Mouse (Mus musculus) neural tube, embryonic 14.5 days (tissue): ENCODE results near the gene Ric8a. TPM values are rescaled to one million over a fixed set of nuclear protein-coding genes. Genes with fewer than 3 reads are reported as not detected.
A peak's percentile ranks its signal among the peaks of the same experiment; 100 is the strongest.

ENCODE experiments used
- ATAC-seq: fragments of 200-750 bp; cut with Nextera tagmentation; 2 replicates; pipeline ENCODE4 v1.8.0; 2017; ENCODE audit warnings: low read depth, mild to moderate bottlenecking, moderate TSS enrichment, moderate library complexity
- H3K27ac ChIP-seq: fragments of 300-500 bp; sonication (generic); 2 replicates; pipeline ENCODE4 v1.5.1; 2014; ENCODE audit warnings: low read depth, mild to moderate bottlenecking, control low read depth, low read length, moderate library complexity, mixed read lengths
- H3K27me3 ChIP-seq: fragments of 300-500 bp; sonication (generic); 2 replicates; pipeline ENCODE4 v1.6.1; 2014; ENCODE audit warnings: low read length; ENCODE audit not compliant: control insufficient read depth, insufficient read depth
- H3K36me3 ChIP-seq: fragments of 300-500 bp; sonication (generic); 2 replicates; pipeline ENCODE4 v1.6.1; 2014; ENCODE audit warnings: low read length, mixed read lengths; ENCODE audit not compliant: control insufficient read depth, insufficient read depth
- H3K4me1 ChIP-seq: fragments of 300-500 bp; sonication (generic); 2 replicates; pipeline ENCODE4 v1.6.1; 2014; ENCODE audit warnings: low read length; ENCODE audit not compliant: control insufficient read depth, insufficient read depth
- H3K4me2 ChIP-seq: fragments of 300-500 bp; sonication (generic); 2 replicates; pipeline ENCODE4 v1.6.1; 2014; ENCODE audit warnings: mild to moderate bottlenecking, low read depth, low read length, control low read depth
- H3K4me3 ChIP-seq: fragments of 300-500 bp; sonication (generic); 2 replicates; pipeline ENCODE4 v1.5.1; 2014; ENCODE audit warnings: low read depth, low read length, control low read depth, mixed read lengths
- H3K9ac ChIP-seq: fragments of 300-500 bp; sonication (generic); replicated peaks from 2 replicates; pipeline ENCODE4 v1.6.1; 2014; ENCODE audit warnings: low read depth, mild to moderate bottlenecking, control low read depth, low read length, mixed read lengths
- H3K9me3 ChIP-seq: fragments of 300-500 bp; sonication (generic); 2 replicates; pipeline ENCODE4 v1.6.1; 2016; ENCODE audit warnings: low read length; ENCODE audit not compliant: control insufficient read depth
- WGBS: fragments of 180-500 bp; shearing (Covaris S2); extraction: QIAGEN DNeasy Blood & Tissue Kit; methylation state at CpG from one replicate; pipeline ENCODE4 v1.1.7; 2014; 5-methylcytosine and 5-hydroxymethylcytosine counted together
- polyA plus RNA-seq: library from polyadenylated mRNA; unstranded; fragments of >200 nt; fragmentation: Nextera tagmentation; extraction: Ambion mirVana; gene quantifications from 2 replicates; pipeline ENCODE4 v1.2.1, GENCODE M21; 2014

The Ric8a gene
- polyA plus RNA-seq, 1 experiment from 2014 or later, result 89.4 TPM

- H3K27ac ChIP-seq, result no peak overlapping the region
- 94% methylated on average over 7 of the region's 7 CpGs for WGBS
- H3K36me3 ChIP-seq, result peaks cover 35% of the 10 kb centered on the region
- no peak overlapping the region for H3K4me3 ChIP-seq
- no peak for ATAC-seq
- no peaks in the 10 kb centered on the region for H3K27me3 ChIP-seq
- no peaks in the 10 kb centered on the region for H3K4me1 ChIP-seq
- H3K9me3 ChIP-seq, result no peaks in the 10 kb centered on the region
- no peak overlapping the region for H3K9ac ChIP-seq
- no peak overlapping the region for H3K4me2 ChIP-seq
Measured at GRCm38 (mm10) chr7:140897863-140898262, 41.1 kb downstream of the Ric8a start.

GRCm38 (mm10) chr7:140899121-140899520 is 42.4 kb downstream of the Ric8a start:
- WGBS, result 79% methylated on average over 3 of the region's 3 CpGs

GRCm38 (mm10) chr7:140900220-140900619 is 43.5 kb downstream of the Ric8a start, which contains the start of gene Cox8b:
TSS of gene Cox8b (minus strand) at chr7:140900446.
- H3K9me3 ChIP-seq, result no peaks in the 10 kb centered on the region
- no peak within 1 kb of the TSS for H3K27ac ChIP-seq
- H3K4me3 ChIP-seq, result no peak within 1 kb of the TSS
- peaks cover 24% of the 10 kb centered on the region for H3K36me3 ChIP-seq
- 77% methylated on average over 10 of the region's 10 CpGs for WGBS
- H3K4me1 ChIP-seq, result no peaks in the 10 kb centered on the region
- H3K9ac ChIP-seq, result no peak within 1 kb of the TSS
- no peaks in the 10 kb centered on the region for H3K27me3 ChIP-seq
- H3K4me2 ChIP-seq, result no peak within 1 kb of the TSS
- no peak for ATAC-seq

More at GRCm38 (mm10) chr7:140899121-140899520, 42.4 kb downstream of the Ric8a start:
- H3K9ac ChIP-seq, result no peak overlapping the region
- no peaks in the 10 kb centered on the region for H3K9me3 ChIP-seq
- H3K4me2 ChIP-seq, result no peak overlapping the region
- H3K4me1 ChIP-seq, result no peaks in the 10 kb centered on the region
- peaks cover 30% of the 10 kb centered on the region for H3K36me3 ChIP-seq
- no peak overlapping the region for H3K27ac ChIP-seq
- no peak overlapping the region for H3K4me3 ChIP-seq
- no peaks in the 10 kb centered on the region for H3K27me3 ChIP-seq
- no peak for ATAC-seq

DNA sequence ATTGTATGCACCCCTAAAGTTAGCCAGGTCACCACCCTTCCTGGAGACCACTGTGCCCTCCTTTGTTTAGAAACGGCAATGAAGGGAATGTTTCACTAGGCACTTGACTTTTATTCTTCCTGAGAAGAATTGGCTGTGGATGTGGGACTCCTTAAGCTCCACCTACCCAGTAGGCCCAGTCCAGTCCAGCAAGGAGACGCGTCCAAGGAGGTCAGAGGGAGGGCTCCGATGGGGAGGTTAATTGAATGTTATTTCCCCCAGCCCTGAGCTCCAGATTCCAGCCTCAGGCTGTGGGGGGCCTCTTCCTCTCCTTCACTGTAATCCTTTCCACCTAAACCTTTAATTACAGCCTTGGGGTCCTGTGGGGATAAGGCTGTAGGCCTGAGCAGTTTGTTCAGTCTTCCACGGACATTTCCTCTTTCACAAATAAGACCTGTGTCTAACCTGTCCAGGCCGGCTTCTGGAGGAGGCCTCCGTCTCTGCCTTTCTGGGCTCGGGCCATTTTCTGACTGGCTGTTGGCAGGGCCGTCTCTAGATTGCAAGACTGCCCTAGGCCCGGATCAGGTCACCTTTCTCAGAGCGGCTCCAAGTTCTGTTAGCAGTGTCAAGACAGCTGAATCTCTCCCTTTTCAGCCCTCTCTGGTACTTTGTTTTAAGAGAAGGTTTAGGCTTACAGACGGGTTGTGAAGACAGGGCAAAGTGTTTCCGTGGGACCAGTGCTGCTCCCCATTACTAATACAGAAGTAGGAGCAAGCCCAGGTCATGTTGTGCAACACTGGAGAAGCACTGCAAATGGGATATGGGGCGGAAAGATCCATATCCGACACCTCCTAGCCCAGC is 45.5 kb downstream of the Ric8a start:
- no peaks in the 10 kb centered on the region for H3K4me1 ChIP-seq
- H3K27ac ChIP-seq, result no peak overlapping the region
- WGBS, result 82% methylated on average over 15 of the region's 15 CpGs
- no peak overlapping the region for H3K9ac ChIP-seq
- no peak overlapping the region for H3K4me2 ChIP-seq
- peaks cover 15% of the 10 kb centered on the region for H3K36me3 ChIP-seq
- no peaks in the 10 kb centered on the region for H3K9me3 ChIP-seq
- no peak overlapping the region for H3K4me3 ChIP-seq
- no peaks in the 10 kb centered on the region for H3K27me3 ChIP-seq
- no peak for ATAC-seq

GRCm38 (mm10) chr7:140903212-140903611 is 46.5 kb downstream of the Ric8a start:
- WGBS, result 23% methylated on average over 13 of the region's 13 CpGs
- ATAC-seq, result peak; percentile 69
- Histone ChIP-seq H3K27me3 (no peaks in the 10 kb centered on the region), H3K4me3 (no peak overlapping the region), H3K27ac (0 out of 2 replicates have a peak overlapping the region, but pooled peaks have one; percentile 34), H3K4me1 (no peaks in the 10 kb centered on the region), H3K9me3 (no peaks in the 10 kb centered on the region), H3K9ac (0 out of 2 replicates have a peak overlapping the region, but pooled peaks have one; percentile 21), H3K36me3 (peaks cover 5% of the 10 kb centered on the region), H3K4me2 (no peak overlapping the region)

- 0 out of 2 replicates have a peak, but pooled peaks cover 3% of the 10 kb centered on the region for H3K4me1 ChIP-seq
- 91% methylated on average over 2 of the region's 2 CpGs for WGBS
- no peaks in the 10 kb centered on the region for H3K36me3 ChIP-seq
- ATAC-seq, result no peak
- H3K9ac ChIP-seq, result no peak overlapping the region
- no peak overlapping the region for H3K27ac ChIP-seq
- no peak overlapping the region for H3K4me2 ChIP-seq
- no peaks in the 10 kb centered on the region for H3K27me3 ChIP-seq
- H3K4me3 ChIP-seq, result no peak overlapping the region
- no peaks in the 10 kb centered on the region for H3K9me3 ChIP-seq
Measured at GRCm38 (mm10) chr7:140905642-140906081, 48.9 kb downstream of the Ric8a start.

GRCm38 (mm10) chr7:140907131-140907530 is 50.4 kb downstream of the Ric8a start:
- no peak overlapping the region for H3K27ac ChIP-seq
- no peak overlapping the region for H3K9ac ChIP-seq
- H3K27me3 ChIP-seq, result no peaks in the 10 kb centered on the region
- 86% methylated on average over 13 of the region's 13 CpGs for WGBS
- no peak overlapping the region for H3K4me3 ChIP-seq
- H3K4me1 ChIP-seq, result 0 out of 2 replicates have a peak, but pooled peaks cover 3% of the 10 kb centered on the region
- no peak overlapping the region for H3K4me2 ChIP-seq
- no peaks in the 10 kb centered on the region for H3K36me3 ChIP-seq
- no peaks in the 10 kb centered on the region for H3K9me3 ChIP-seq
- ATAC-seq, result no peak

DNA sequence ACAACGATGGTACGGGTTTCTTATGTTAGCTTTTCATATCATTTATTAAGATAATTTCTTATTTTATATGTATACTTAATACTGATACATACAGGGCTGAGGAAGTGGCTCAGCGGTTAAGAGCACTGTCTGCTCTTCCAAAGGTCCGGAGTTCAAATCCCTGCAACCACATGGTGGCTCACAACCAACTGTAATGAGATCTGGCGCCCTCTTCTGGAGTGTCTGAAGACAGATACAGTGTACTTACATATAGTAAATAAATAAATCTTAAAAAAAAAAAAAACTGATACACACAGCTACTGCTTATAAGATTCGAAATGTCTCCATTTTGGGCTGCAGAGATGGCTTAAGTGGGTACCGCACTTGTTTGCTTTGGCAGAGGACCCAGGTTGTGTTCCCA is 50.9 kb downstream of the Ric8a start:
- H3K4me1 ChIP-seq, result 0 out of 2 replicates have a peak, but pooled peaks cover 3% of the 10 kb centered on the region
- no peak for ATAC-seq
- no peak overlapping the region for H3K4me2 ChIP-seq
- H3K36me3 ChIP-seq, result no peaks in the 10 kb centered on the region
- WGBS, result 84% methylated on average over 7 of the region's 7 CpGs
- H3K27me3 ChIP-seq, result no peaks in the 10 kb centered on the region
- H3K9me3 ChIP-seq, result no peaks in the 10 kb centered on the region
- H3K9ac ChIP-seq, result no peak overlapping the region
- no peak overlapping the region for H3K4me3 ChIP-seq
- no peak overlapping the region for H3K27ac ChIP-seq

- ATAC-seq, result no peak
- no peak overlapping the region for H3K27ac ChIP-seq
- no peak overlapping the region for H3K4me2 ChIP-seq
- H3K9me3 ChIP-seq, result no peaks in the 10 kb centered on the region
- H3K4me1 ChIP-seq, result 0 out of 2 replicates have a peak, but pooled peaks cover 3% of the 10 kb centered on the region
- no peaks in the 10 kb centered on the region for H3K36me3 ChIP-seq
- WGBS, result 52% methylated on average over 7 of the region's 7 CpGs
- H3K4me3 ChIP-seq, result no peak overlapping the region
- H3K9ac ChIP-seq, result no peak overlapping the region
- no peaks in the 10 kb centered on the region for H3K27me3 ChIP-seq
Measured at GRCm38 (mm10) chr7:140908181-140908580, 51.4 kb downstream of the Ric8a start.
